Mouse (Mus musculus) monocyte, adult 59 days (primary cell): ENCODE data around the gene Vmn1r27. TPM values are rescaled to one million over a fixed set of nuclear protein-coding genes. Genes with fewer than 3 reads are reported as not detected.

Experiments
- total RNA-seq, 2 experiments: library from RNA; stranded (reverse); gene quantifications; one replicate each; pipeline ENCODE4 v1.2.4; 2023

Gene Vmn1r27
- not detected for total RNA-seq

DNA sequence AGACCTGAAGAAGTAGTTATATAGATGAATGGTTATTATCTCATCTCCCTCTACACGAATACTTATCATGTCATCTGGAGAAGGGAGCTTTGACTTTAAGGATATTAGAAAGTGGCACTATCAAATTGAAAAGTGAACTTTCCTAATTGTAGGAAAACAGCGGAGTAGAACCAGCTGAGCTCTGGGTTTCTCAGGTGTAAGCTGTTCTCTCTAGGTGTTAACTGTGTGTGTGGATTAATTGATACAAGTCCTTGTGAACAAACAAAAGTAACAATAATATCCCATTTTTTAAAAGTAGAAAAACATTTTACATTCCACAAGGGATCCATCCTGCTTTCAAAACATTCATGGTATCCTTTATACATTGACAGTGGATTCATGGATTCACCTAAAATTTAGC lies at the start of gene Vmn1r27:
Vmn1r27 (minus strand) TSS at position 101 of the 400 bp plus-strand sequence.

DNA sequence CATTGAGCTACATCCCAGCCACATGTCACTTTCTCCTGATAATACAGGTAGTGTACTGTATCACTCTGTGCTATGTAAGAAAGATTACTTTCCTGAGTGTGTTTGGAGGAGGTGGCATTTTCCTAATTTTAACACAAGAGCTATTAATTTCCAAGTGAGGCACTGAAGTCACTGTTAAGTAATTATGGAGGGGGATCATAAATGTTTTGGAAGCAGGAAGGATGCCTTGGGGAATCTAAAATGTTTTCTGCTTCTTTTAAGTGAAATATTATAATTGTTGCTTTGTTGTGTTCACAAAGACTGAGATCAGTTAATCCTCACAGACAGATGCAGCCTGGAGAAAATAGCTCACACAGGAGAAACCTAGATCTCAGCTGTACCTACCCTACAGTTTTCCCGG lies 43.1 kb upstream of the Vmn1r27 start, which contains the start of gene Vmn1r28:
Vmn1r28 (plus strand) TSS at position 301 of the 400 bp plus-strand sequence.

Other genes with a start within 250 kb of the Vmn1r27 start
- not detected for gene Vmn1r25, start 238.0 kb downstream of the Vmn1r27 start, total RNA-seq
- gene Vmn1r26, start 203.7 kb downstream of the Vmn1r27 start, total RNA-seq = not detected
- not detected for gene Vmn1r28, start 43.2 kb upstream of the Vmn1r27 start, total RNA-seq
- gene Vmn1r29, start 82.7 kb upstream of the Vmn1r27 start, total RNA-seq = not detected
- gene Vmn1r30, start 224.6 kb upstream of the Vmn1r27 start, total RNA-seq = not detected